Comparison of ENCODE assay signal across 9 mouse cellular contexts in the genomic region with DNA sequence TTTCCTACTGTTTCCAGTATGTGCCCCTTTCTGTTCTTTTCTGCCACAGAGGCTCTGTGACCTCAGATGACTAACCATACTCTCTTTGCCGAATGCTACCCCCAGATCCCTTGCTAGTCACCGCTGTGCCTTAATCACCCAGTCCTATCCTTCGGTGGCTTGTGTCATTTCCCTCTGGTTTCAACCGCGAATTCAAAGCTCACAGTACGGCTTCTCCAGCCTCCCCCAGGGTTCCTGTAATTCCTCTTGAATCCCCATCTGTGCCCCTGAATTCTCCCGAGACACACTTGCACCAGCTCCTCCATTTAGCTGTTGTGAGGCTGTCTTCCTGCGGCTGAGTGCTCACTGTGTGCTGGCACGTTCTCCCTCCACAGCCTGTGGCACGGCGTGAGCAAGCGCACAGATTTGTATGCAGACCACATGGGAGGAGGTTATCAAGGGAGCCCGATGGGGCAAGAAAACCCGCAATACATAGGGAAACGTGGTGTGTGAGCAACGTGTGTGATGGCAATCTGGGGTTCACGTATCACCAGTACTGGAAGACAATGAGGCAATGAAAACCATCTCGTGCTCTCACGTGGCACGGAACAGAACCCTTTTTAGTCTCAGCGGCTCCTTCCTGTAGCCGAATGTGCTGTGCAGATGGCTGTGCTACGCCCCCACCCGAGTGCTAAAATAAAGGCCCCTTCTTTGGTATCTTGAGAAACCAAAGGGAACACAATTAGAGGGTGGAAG.
DNase-seq lines count a peak whose midpoint lies in the region.
"Had no signal": no experiment of that assay in that cellular context is flagged by ENCODE, and none has a peak within 500 bp of the region (broad histone marks: within the 10 kb centered on the region; RNA-seq: fewer than 3 reads in every experiment).

No protein-coding gene starts in this region.

- peaks cover 52% of the 10 kb centered on the region for H3K27me3 ChIP-seq in megakaryocyte, embryonic 14.5 days (replicated peaks)

- peaks cover 22% of the 10 kb centered on the region for H3K4me1 ChIP-seq in megakaryocyte, embryonic 14.5 days

- no peaks in the 10 kb centered on the region for H3K9me3 ChIP-seq in megakaryocyte, embryonic 14.5 days
- H3K9me3 ChIP-seq: G1E had no signal

- peak; percentile 9 to 23 for DNase-seq in heart, adult 18-20 months
- no peak for DNase-seq in heart, adult 8-10 months (ENCODE audit: low spot score)
- peak; percentile 75 for DNase-seq in cerebellum, adult 9-10 months
- DNase-seq in frontal cortex, postnatal 10 days (ENCODE audit: low spot score in 2 of 2): peak; percentile 70 to 84
- peak; percentile 76 for DNase-seq in layer of hippocampus, adult 9-10 months (ENCODE audit: low spot score)
- DNase-seq in right cerebral cortex, postnatal 36 days (ENCODE audit: low spot score in 2 of 2): peak; percentile 88 to 94
- DNase-seq in urinary bladder, adult 2 months (ENCODE audit: low spot score): no peak

- H3K36me3 ChIP-seq in megakaryocyte, embryonic 14.5 days (replicated peaks; ENCODE audit: low read length): no peaks in the 10 kb centered on the region
- H3K36me3 ChIP-seq: G1E had no signal

- H3K4me3 ChIP-seq in megakaryocyte, embryonic 14.5 days (replicated peaks): peak overlapping the region; percentile 75

Comparison
In these comparisons a context has a peak if more than half of its experiments do, and no peak if none do; other contexts are left out.
1. DNase-seq: peak in heart, adult 18-20 months (2 of 2), cerebellum, adult 9-10 months (single experiment), frontal cortex, postnatal 10 days (2 of 2), layer of hippocampus, adult 9-10 months (single experiment) and right cerebral cortex, postnatal 36 days (2 of 2); none in heart, adult 8-10 months (single experiment) and urinary bladder, adult 2 months (single experiment).